Mouse (Mus musculus): ENCODE measurements around the gene Axin1. TPM values are rescaled to one million over a fixed set of nuclear protein-coding genes. Genes with fewer than 3 reads are reported as not detected.

Axin1 gene
- total RNA-seq, 2 experiments from 2014 or later, result 25.9 to 29.7 TPM

DNA sequence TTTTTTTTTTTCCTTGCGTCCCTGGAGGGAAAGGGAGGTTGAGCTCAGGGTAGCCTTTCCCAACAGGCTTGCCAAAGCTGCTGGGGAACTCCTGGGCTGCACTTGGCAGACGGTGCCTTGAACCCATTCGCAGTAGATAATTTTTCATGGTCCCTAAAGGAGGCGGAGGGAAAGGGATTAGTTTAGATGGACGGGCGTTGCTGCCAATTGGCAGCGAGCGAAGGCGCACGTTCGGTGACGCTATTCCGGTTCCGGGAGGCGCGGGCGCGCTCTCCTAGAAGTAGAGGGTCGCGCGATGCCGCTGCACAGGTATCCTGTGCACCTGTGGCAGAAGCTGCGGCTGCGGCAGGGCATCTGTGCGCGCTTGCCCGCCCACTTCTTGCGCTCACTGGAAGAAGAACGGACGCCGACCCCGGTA lies 15.2 kb upstream of the Axin1 start, which contains the start of gene Mrpl28:
TSS of gene Mrpl28 (plus strand) at position 234 of the 418 bp plus-strand sequence.
- DNase-seq (ENCODE audit: extremely low spot score in 1 of 2, low spot score in 2 of 2), result peak; percentile 80 to 87
- H3K27ac ChIP-seq, result peak within 1 kb of the TSS; percentile 77
- no peak for TF ChIP-seq CTCF (IDR thresholded peaks at IDR 0.05)
- intact Hi-C loops (cut with DNase I), result loop anchor here (1.0 to 5.0 kb wide), 2 partner anchors 15 to 119 kb away; partner anchors contain the start of genes Axin1 and Fam234a
- peak within 1 kb of the TSS; percentile 75 for H3K4me3 ChIP-seq

DNA sequence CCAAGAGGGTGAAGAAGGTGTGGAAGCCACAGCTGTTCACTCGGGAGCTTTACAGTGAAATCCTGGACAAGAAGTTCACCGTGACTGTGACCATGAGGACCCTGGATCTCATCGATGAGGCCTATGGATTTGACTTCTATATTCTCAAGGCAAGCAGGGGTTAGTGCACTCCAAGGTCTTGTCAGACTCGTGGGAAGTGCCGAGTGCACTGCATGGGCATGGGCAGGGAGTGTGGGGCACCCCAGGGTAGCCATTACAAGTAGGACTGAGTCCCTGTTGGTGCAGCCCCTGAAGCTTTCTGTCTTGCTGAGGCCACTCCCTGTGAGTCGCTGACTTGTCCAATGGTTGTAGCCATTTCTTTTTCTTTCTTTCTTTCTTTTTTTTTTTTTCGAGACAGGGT lies 13.9 kb upstream of the Axin1 start:
- peak overlapping the region; percentile 75 for H3K4me3 ChIP-seq
- TF ChIP-seq CTCF (IDR thresholded peaks at IDR 0.05), result no peak
- no peak for DNase-seq (ENCODE audit: extremely low spot score in 1 of 2, low spot score in 2 of 2)
- intact Hi-C loops (cut with DNase I), result loop anchor here (5.0 kb wide), 1 partner anchor 118 kb away; the partner anchor contains the start of gene Fam234a
- H3K27ac ChIP-seq, result no peak overlapping the region

DNA sequence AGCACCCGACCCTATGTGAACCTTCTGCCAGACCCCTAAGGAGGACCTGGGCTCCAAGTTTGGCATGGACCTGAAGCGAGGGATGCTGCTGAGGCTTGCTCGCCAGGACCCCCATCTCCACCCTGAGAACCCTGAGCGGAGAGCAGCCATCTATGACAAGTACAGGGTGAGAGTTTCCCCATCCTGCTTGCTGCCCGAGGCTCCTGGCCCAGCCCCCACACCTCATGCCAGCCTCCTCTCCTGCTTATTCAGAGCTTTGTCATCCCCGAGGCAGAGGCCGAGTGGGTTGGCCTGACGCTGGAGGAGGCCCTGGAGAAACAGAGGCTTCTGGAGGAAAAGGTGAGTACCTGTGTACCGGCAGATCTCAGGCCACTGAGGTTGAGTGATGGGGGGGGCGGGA lies 13.3 kb upstream of the Axin1 start:
- no peak for DNase-seq (ENCODE audit: extremely low spot score in 1 of 2, low spot score in 2 of 2)
- Histone ChIP-seq H3K27ac (no peak overlapping the region), H3K4me3 (no peak overlapping the region)
- intact Hi-C loops (cut with DNase I), result no loop called here
- no peak for TF ChIP-seq CTCF (IDR thresholded peaks at IDR 0.05)

DNA sequence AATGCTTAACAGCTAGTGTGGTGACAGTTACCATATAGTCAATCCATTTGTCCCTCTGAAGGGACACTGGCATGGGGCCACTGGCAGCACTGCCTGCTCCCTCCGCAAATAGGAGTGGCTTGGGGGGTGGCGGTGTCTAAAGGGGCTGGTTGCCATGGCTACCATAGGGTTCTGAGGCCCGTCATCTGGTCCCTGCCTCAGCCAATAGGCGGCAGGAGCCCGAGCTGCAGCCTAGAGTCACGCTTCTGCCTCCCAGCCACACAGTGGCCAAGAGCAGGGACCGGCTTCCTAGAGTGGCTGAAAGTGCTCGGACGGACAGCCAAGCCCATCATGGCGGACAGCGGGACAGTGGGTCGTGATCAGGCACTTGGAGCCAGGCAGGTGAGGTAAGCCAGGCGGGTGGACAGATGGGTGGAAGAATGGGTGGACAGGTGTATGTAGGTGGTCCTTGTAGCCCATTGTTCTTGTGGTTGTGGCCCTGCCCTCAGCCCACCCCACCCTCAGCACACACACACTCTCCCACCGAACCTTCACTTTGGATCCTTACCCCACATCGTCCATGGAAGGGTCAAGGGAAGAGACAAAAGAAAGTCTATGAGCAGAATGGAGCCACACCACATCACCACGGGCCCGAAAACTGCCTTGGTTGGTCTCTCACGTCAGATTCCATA lies 7.3 kb upstream of the Axin1 start:
- no peak for DNase-seq (ENCODE audit: extremely low spot score in 1 of 2, low spot score in 2 of 2)
- intact Hi-C loops (cut with DNase I), result no loop called here
- TF ChIP-seq CTCF (IDR thresholded peaks at IDR 0.05), result no peak
- Histone ChIP-seq H3K27ac (no peak overlapping the region), H3K4me3 (no peak overlapping the region)

DNA sequence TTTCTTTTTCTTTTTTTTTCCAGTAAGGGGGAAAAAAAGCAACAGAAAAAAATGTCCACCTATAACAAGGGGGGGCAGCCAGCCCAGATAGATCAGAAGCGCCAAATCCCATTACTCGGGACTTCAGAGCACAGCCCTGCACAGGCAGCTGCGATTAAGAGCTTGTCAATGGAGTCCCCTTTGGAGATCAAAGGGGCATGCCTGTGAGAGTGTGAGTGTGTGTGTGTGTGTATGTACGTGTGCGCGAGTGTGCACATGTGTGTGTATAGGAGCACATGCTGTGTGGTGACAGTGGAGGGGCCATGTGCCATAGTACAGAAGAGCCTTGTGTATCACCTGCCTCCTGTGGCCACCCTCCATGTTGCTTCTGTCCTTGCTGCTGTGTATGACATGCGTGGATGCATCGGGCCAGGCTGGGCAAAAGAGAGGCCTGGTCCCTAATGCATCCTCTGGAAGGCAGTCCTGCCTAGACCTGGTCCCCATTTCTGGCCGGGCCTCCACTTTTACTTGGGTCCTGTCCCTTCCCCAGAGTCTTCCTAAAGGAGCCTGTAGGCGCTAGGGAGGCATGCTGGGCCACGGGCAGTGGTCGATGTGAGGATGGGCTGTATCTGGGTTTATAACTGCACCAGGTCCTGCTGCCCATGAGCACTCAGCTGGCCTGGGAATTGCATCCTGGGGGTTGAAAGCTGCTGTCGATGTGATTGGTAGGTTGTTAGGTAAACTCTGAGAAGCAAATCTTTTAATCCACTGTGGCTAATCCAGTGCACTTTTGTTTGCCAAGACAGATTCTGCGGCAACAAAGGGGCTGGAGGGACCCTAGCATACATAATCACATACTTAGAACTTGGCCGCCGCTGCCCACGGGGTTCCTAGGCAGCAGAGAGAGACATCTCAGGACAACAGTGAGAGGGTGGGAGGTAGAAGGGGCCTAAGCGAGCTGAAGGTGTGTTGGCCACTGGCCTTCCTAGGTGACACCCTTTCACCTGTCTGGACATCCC lies 6.3 kb upstream of the Axin1 start:
- intact Hi-C loops (cut with DNase I), result no loop called here
- Histone ChIP-seq H3K4me3 (no peak overlapping the region), H3K27ac (no peak overlapping the region)
- TF ChIP-seq CTCF (IDR thresholded peaks at IDR 0.05), result no peak
- DNase-seq (ENCODE audit: extremely low spot score in 1 of 2, low spot score in 2 of 2), result no peak

DNA sequence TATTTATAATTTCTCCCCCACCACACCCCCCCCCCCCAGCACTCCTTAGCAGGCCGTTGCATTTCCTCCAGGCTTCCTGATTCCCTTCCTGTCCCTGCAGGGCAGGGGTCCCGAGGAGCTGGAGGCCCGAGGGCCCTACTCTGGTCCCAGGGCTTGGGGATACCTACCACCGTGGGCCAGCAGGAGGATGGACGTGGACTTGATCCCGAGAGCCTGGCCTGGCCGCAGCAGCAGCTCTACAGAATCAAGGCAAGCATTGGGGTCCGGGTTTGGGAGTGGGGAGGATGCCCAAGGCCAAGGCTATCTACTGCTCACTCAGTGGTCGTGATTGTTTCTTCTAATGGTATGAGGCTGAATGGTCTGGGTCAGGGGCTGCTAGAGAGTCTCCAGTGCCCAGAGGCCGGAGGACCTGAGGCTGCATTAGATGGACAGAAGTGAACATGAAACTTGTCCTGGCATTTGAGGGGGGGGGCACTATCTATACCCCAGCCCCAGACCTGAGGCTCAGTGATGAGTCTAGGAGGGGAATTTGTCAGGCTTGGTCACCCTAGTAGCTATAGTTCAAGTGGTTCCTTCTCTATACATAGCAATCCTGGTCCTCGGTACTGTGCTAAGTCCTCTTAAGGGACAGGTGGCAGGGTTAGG lies 1.3 kb upstream of the Axin1 start:
- DNase-seq (ENCODE audit: extremely low spot score in 1 of 2, low spot score in 2 of 2), result no peak
- TF ChIP-seq CTCF (IDR thresholded peaks at IDR 0.05), result no peak
- Histone ChIP-seq H3K27ac (no peak overlapping the region), H3K4me3 (no peak overlapping the region)
- intact Hi-C loops (cut with DNase I), result no loop called here

DNA sequence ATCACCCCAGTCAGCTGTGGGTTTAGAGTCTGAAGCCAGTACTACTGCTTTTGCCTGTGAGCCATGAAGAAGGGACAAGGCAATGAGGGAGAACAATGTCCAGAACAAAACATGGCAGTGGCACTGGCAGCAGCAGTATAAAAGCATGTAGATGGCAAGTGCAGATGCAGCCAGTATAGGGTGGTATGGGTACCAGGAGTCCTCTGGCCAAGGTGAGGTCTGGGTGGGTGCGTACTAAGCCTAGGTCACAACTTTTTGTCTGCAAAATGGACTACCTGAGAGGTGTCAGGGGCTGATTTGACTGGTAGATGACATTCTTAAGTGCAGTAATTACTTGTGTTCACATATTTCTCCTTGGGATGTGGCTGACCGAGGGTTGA lies 747 bp upstream of the Axin1 start:
- Histone ChIP-seq H3K27ac (peak overlapping the region; percentile 84; the same call in 1 of the 2 replicates), H3K4me3 (peak overlapping the region; percentile 80)
- no peak for TF ChIP-seq CTCF (IDR thresholded peaks at IDR 0.05)
- intact Hi-C loops (cut with DNase I), result loop anchor here (1.0 to 2.0 kb wide), 2 partner anchors 14 to 105 kb away; partner anchors contain the start of gene Mrpl28
- no peak for DNase-seq (ENCODE audit: extremely low spot score in 1 of 2, low spot score in 2 of 2)

DNA sequence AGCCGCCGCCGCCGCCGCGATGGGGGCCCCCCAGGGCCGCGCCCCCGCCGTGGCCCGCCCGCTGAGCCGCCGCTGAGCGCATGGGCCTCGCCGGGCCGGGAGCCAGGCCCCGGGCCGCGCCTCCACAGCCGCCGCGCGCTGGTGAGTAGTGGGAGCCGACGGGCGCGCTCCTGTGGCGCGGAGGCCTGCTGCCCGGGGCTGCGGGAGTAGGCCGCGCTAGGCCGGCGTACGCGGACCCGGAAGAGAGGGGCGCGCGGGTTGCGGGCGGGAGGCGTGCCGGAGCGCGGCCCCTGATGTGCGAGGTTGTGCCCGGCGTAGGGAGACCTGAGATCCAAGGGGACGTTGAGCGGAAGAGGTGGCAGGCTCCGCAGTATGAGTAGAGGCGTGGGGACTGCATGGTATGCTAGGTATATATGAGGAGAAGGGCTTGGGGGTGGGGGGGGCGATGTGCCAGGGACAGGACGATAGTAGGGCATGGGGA lies 453 bp downstream of the Axin1 start:
- intact Hi-C loops (cut with DNase I), result loop anchor here (1.0 to 2.0 kb wide), 2 partner anchors 16 to 104 kb away; partner anchors contain the start of gene Mrpl28
- H3K27ac ChIP-seq, result peak overlapping the region; percentile 84
- DNase-seq (ENCODE audit: extremely low spot score in 1 of 2, low spot score in 2 of 2), result peak; percentile 62 to 64
- TF ChIP-seq CTCF (IDR thresholded peaks at IDR 0.05), result no peak
- H3K4me3 ChIP-seq, result peak overlapping the region; percentile 80

DNA sequence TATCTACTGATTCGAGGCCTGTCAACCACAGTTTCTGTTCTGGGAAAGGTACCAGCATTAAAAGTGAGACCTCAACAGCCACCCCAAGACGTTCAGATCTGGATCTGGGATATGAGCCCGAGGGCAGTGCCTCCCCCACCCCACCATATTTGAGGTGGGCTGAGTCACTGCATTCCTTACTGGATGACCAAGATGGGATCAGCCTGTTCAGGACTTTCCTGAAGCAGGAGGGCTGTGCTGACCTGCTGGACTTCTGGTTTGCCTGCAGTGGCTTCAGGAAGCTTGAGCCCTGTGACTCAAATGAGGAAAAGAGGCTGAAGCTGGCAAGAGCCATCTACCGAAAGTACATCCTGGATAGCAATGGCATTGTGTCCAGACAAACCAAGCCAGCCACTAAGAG lies 4.3 kb downstream of the Axin1 start:
- no peak for DNase-seq (ENCODE audit: extremely low spot score in 1 of 2, low spot score in 2 of 2)
- Histone ChIP-seq H3K4me3 (no peak overlapping the region), H3K27ac (no peak overlapping the region)
- TF ChIP-seq CTCF (IDR thresholded peaks at IDR 0.05), result no peak
- intact Hi-C loops (cut with DNase I), result no loop called here

DNA sequence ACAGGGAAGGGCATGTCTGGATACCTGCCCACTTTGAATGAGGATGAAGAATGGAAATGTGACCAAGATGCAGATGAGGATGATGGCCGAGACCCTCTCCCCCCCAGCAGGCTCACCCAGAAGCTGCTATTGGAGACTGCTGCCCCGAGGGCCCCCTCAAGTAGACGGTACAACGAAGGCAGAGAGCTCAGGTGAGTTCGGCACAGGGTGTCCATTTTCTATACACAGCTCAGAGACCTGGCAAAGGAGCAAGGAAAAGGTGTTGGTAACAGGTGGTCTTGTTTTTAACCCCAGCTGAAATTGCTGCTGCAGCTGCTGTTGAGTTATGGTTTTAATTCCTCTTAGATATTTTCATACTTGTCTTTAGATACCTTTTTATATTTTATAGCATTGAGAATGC lies 4.9 kb downstream of the Axin1 start:
- no peak for DNase-seq (ENCODE audit: extremely low spot score in 1 of 2, low spot score in 2 of 2)
- no peak for TF ChIP-seq CTCF (IDR thresholded peaks at IDR 0.05)
- Histone ChIP-seq H3K27ac (no peak overlapping the region), H3K4me3 (no peak overlapping the region)
- intact Hi-C loops (cut with DNase I), result no loop called here

DNA sequence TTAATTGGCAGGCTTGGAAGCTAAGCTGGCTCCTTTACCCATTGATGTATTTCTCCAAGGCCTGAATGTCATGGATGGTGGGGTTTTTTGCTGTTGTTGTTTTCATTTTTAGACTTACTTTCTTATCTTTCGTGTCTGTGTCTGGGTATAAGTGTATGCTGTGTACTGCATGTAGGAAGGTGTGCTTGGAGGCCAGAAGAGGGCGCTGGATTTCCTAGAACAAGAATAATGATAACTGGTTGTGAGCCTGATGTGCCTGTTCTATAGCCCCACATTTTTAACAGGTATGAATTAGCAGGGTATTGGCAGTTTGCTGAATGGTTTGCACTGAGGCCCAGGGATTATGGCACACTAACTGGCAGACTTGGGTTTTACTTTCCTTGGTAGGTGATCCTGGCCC lies 10.6 kb downstream of the Axin1 start:
- intact Hi-C loops (cut with DNase I), result no loop called here
- Histone ChIP-seq H3K4me3 (no peak overlapping the region), H3K27ac (no peak overlapping the region)
- no peak; the same call in 1 of the 2 replicates for TF ChIP-seq CTCF (IDR thresholded peaks at IDR 0.05)
- no peak for DNase-seq (ENCODE audit: extremely low spot score in 1 of 2, low spot score in 2 of 2)

All from left cerebral cortex, adult 2 months (tissue).